Mouse (Mus musculus) MEL (cell line): ENCODE results near the gene Ppcdc. TPM values are rescaled to one million over a fixed set of nuclear protein-coding genes. Genes with fewer than 3 reads are reported as not detected.

Experiments used
- DNase-seq: peaks from one replicate; pipeline ENCODE4 v3.0.0; 2011; ENCODE audit warnings: low read depth, low spot score
- H3K27ac ChIP-seq: 2 replicates; pipeline ENCODE4 v1.5.1; 2012; ENCODE audit warnings: low read depth, mild to moderate bottlenecking, control low read depth, low read length, moderate library complexity; ENCODE audit not compliant: control insufficient read depth
- H3K27me3 ChIP-seq, 2 experiments: fragments of 150-350 bp in 1 of 2; sonication (generic) in 1 of 2; 2 replicates each; pipeline ENCODE4 v1.6.1; 2012; ENCODE audit warnings: low read length in 2 of 2, mild to moderate bottlenecking in 2 of 2, improper control_type of control experiment in 1 of 2, moderate library complexity in 1 of 2; ENCODE audit not compliant: insufficient read depth in 2 of 2, control insufficient read depth in 1 of 2
- H3K36me3 ChIP-seq, 2 experiments: 2 replicates each; pipeline ENCODE4 v1.6.1; 2012 to 2014; ENCODE audit warnings: low read length in 2 of 2, improper control_type of control experiment in 1 of 2, inconsistent platforms in 1 of 2, mild to moderate bottlenecking in 1 of 2; ENCODE audit not compliant: insufficient read depth in 2 of 2, control insufficient read depth in 1 of 2
- H3K4me1 ChIP-seq, 2 experiments: fragments of 150-350 bp in 1 of 2; sonication (generic) in 1 of 2; 2 replicates each; pipeline ENCODE4 v1.6.1; 2012; ENCODE audit warnings: low read length in 2 of 2, improper control_type of control experiment in 1 of 2, mild to moderate bottlenecking in 1 of 2; ENCODE audit not compliant: insufficient read depth in 2 of 2, control insufficient read depth in 1 of 2
- H3K4me3 ChIP-seq, 2 experiments: fragments of 150-350 bp in 1 of 2; sonication (generic) in 1 of 2; 2 replicates each; pipeline ENCODE4 v1.5.1; 2012; ENCODE audit warnings: low read depth in 2 of 2, low read length in 2 of 2, mild to moderate bottlenecking in 2 of 2, moderate library complexity in 2 of 2, control low read depth in 1 of 2, improper control_type of control experiment in 1 of 2; ENCODE audit not compliant: control insufficient read depth in 1 of 2, insufficient read depth in 1 of 2
- H3K79me2 ChIP-seq: 2 replicates; pipeline ENCODE4 v1.6.1; 2012; ENCODE audit warnings: mild to moderate bottlenecking, low read length, moderate library complexity; ENCODE audit not compliant: control insufficient read depth, poor library complexity, insufficient read depth
- H3K9ac ChIP-seq: 2 replicates; pipeline ENCODE4 v1.6.1; 2012; ENCODE audit warnings: low read depth, mild to moderate bottlenecking, control low read depth, low read length, moderate library complexity; ENCODE audit not compliant: control insufficient read depth, poor library complexity, severe bottlenecking
- H3K9me3 ChIP-seq: fragments of 150-350 bp; sonication (generic); replicated peaks from 2 replicates; pipeline ENCODE4 v1.6.1; 2012; ENCODE audit warnings: mild to moderate bottlenecking, low read length, improper control_type of control experiment, moderate library complexity; ENCODE audit not compliant: insufficient read depth
- BHLHE40 ChIP-seq: IDR thresholded peaks from 2 replicates; pipeline ENCODE4 v1.6.1; 2012; ENCODE audit warnings: low read depth, mild to moderate bottlenecking, inconsistent platforms, low read length, improper control_type of control experiment, borderline replicate concordance
- CHD1 ChIP-seq: IDR thresholded peaks from 2 replicates; pipeline ENCODE4 v1.6.1; 2012; ENCODE audit warnings: low read depth, mild to moderate bottlenecking, inconsistent platforms, low read length, improper control_type of control experiment
- CTCF ChIP-seq, 3 experiments: IDR thresholded peaks in 2 of 3; conservative IDR thresholded peaks in 1 of 3; 2 replicates each; pipeline ENCODE4 v1.5.1; 2011 to 2012; ENCODE audit warnings: low read length in 3 of 3, low read depth in 2 of 3, mild to moderate bottlenecking in 2 of 3, improper control_type of control experiment in 1 of 3, inconsistent platforms in 1 of 3, mixed read lengths in 1 of 3, moderate library complexity in 1 of 3; ENCODE audit not compliant: control insufficient read depth in 1 of 3, insufficient read depth in 1 of 3, poor library complexity in 1 of 3, severe bottlenecking in 1 of 3
- ELF1 ChIP-seq: IDR thresholded peaks from 2 replicates; pipeline ENCODE4 v1.6.1; 2014; ENCODE audit warnings: low read depth, mild to moderate bottlenecking, inconsistent platforms, low read length, improper control_type of control experiment, moderate library complexity
- ETS1 ChIP-seq: IDR thresholded peaks from 2 replicates; pipeline ENCODE4 v1.6.1; 2012; ENCODE audit warnings: low read depth, mild to moderate bottlenecking, inconsistent platforms, low read length, improper control_type of control experiment, moderate library complexity
- GABPA ChIP-seq: IDR thresholded peaks from 2 replicates; pipeline ENCODE4 v1.6.1; 2012; ENCODE audit warnings: low read depth, mild to moderate bottlenecking, inconsistent platforms, low read length, improper control_type of control experiment, moderate library complexity
- KAT2A ChIP-seq: conservative IDR thresholded peaks from 2 replicates; pipeline ENCODE4 v1.6.1; 2012; ENCODE audit warnings: low read depth, low read length, improper control_type of control experiment, inconsistent platforms
- MEF2A ChIP-seq: IDR thresholded peaks from 2 replicates; pipeline ENCODE4 v1.6.1; 2014; ENCODE audit warnings: low read depth, mild to moderate bottlenecking, inconsistent platforms, low read length, improper control_type of control experiment; ENCODE audit not compliant: poor library complexity, insufficient replicate concordance, severe bottlenecking; ENCODE audit errors: extremely low read depth
- MYC ChIP-seq: IDR thresholded peaks from 2 replicates; pipeline ENCODE4 v1.6.1; 2011; ENCODE audit warnings: low read depth, mild to moderate bottlenecking, low read length, improper control_type of control experiment, moderate library complexity
- POLR2AphosphoS2 ChIP-seq: IDR thresholded peaks from 2 replicates; pipeline ENCODE4 v1.6.1; 2011; ENCODE audit warnings: low read length, improper control_type of control experiment
- POLR2AphosphoS5 ChIP-seq: IDR thresholded peaks from 2 replicates; pipeline ENCODE4 v1.6.1; 2012; ENCODE audit warnings: low read depth, borderline replicate concordance, mild to moderate bottlenecking, inconsistent platforms, low read length, moderate library complexity, mixed read lengths
- RAD21 ChIP-seq: IDR thresholded peaks from 2 replicates; pipeline ENCODE4 v1.6.1; 2011; ENCODE audit warnings: mild to moderate bottlenecking, low read depth, low read length, improper control_type of control experiment
- SIN3A ChIP-seq: IDR thresholded peaks from 2 replicates; pipeline ENCODE4 v1.6.1; 2012; ENCODE audit warnings: low read length, improper control_type of control experiment, inconsistent platforms
- TAL1 ChIP-seq: IDR thresholded peaks from 2 replicates; pipeline ENCODE4 v1.6.1; 2012; ENCODE audit warnings: mild to moderate bottlenecking, inconsistent platforms, low read length, moderate library complexity, mixed read lengths
- TBP ChIP-seq: IDR thresholded peaks from 2 replicates; pipeline ENCODE4 v1.8.0; 2011; ENCODE audit warnings: low read depth, low read length, improper control_type of control experiment
- UBTF ChIP-seq: IDR thresholded peaks from 2 replicates; pipeline ENCODE4 v1.6.1; 2012; ENCODE audit warnings: low read depth, mild to moderate bottlenecking, inconsistent platforms, low read length, improper control_type of control experiment, moderate library complexity, borderline replicate concordance; ENCODE audit not compliant: insufficient read depth
- ZC3H11A ChIP-seq: IDR thresholded peaks from 2 replicates; pipeline ENCODE4 v1.6.1; 2012; ENCODE audit warnings: low read depth, mild to moderate bottlenecking, inconsistent platforms, low read length, improper control_type of control experiment
- ZNF384 ChIP-seq: IDR thresholded peaks from 2 replicates; pipeline ENCODE4 v1.6.1; 2012; ENCODE audit warnings: low read depth, mild to moderate bottlenecking, inconsistent platforms, low read length, improper control_type of control experiment
- polyA plus RNA-seq, 2 experiments: library from polyadenylated mRNA; stranded (reverse) in 1 of 2; unstranded in 1 of 2; fragments of >175 nt in 1 of 2; fragments of >200 nt in 1 of 2; gene quantifications; 2 replicates each; pipeline versions ENCODE4 v1.2.1 to v1.2.4; 2012; ENCODE audit warnings: low replicate concordance in 2 of 2, low read depth in 1 of 2; ENCODE audit not compliant: insufficient read length in 2 of 2, insufficient read depth in 1 of 2, missing spikeins in 1 of 2
- total RNA-seq: library from RNA; depleted of rRNA; stranded (reverse); fragments of 300-350 nt; gene quantifications from 2 replicates; pipeline ENCODE4 v1.2.3, GENCODE M21; 2012

Ppcdc gene
- total and polyA plus RNA-seq, 3 experiments: 20.2 to 23.3 TPM; not detected in 1

DNA sequence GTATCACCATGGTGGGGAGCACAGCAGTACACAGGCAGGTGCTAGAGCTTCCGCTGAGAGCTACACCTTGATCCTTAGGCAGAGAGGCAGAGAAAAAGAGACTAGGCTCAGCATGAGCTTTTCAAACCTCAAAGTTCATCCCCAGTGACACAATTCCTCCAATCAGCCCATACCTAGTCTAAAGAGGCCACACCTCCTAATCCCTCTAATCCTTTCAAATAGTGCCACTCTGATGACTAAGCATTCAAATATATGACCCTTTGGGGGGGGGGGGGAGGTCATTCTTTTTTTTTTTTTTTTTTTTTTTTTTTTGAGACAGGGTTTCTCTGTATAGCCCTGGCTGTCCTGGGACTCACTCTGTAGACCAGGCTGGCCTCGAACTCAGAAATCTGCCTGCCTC, 41.2 kb downstream of the Ppcdc start:
- Histone ChIP-seq H3K4me3 (no peak overlapping the region), H3K79me2 (no peaks in the 10 kb centered on the region), H3K9ac (no peak overlapping the region), H3K27ac (no peak overlapping the region), H3K27me3 (no peaks in the 10 kb centered on the region; a peak in 1 of 4 replicates), H3K4me1 (no peaks in the 10 kb centered on the region), H3K9me3 (no peaks in the 10 kb centered on the region), H3K36me3 (no peaks in the 10 kb centered on the region)
- no peak for TF ChIP-seq MEF2A
- TF ChIP-seq SIN3A: no peak
- TF ChIP-seq UBTF: no peak
- no peak for TF ChIP-seq POLR2AphosphoS2
- TF ChIP-seq TBP: no peak
- no peak for TF ChIP-seq TAL1
- TF ChIP-seq ZNF384: no peak
- TF ChIP-seq ELF1: no peak
- TF ChIP-seq ZC3H11A: no peak
- TF ChIP-seq MYC: no peak
- no peak for DNase-seq

DNA sequence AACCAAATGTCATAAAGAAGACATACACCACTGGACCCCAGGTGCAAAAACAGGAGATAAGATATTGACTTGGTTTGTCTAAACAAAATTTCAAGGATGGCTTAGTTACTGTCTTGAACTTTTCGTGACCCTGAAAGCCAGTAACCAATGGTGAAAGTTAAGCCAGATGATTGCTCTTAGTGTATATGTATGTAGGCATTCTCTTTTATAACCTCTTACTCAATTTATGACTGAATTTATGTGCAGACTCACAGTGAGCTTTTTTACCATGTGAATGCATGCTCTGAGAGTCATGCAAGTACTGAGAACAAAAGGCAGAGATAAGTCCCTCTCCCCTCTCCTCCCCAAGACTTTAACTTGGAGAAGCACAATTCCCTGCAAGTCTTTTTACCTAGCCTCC, 47.0 kb downstream of the Ppcdc start:
- Histone ChIP-seq H3K36me3 (no peaks in the 10 kb centered on the region), H3K4me3 (no peak overlapping the region), H3K4me1 (peaks cover 0 to 3% of the 10 kb centered on the region in 2 experiments; a peak in 1 of 4 replicates), H3K9me3 (no peaks in the 10 kb centered on the region), H3K9ac (no peak overlapping the region), H3K27me3 (no peaks in the 10 kb centered on the region), H3K27ac (no peak overlapping the region), H3K79me2 (no peaks in the 10 kb centered on the region)
- DNase-seq: no peak
- TF ChIP-seq POLR2AphosphoS5 (no peak), RAD21 (no peak), CHD1 (no peak), CTCF (IDR thresholded peaks at IDR 0.05 in 2 of 3, conservative IDR thresholded peaks at IDR 0.05 in 1 of 3; ENCODE audit: control insufficient read depth in 1 of 3, insufficient read depth in 1 of 3, low read depth in 2 of 3, low read length in 3 of 3, poor library complexity in 1 of 3, severe bottlenecking in 1 of 3) (no peak), ETS1 (no peak), TBP (no peak), BHLHE40 (no peak), KAT2A (no peak), GABPA (no peak), ZC3H11A (no peak), TAL1 (no peak)
